Mouse (Mus musculus): Measurements from ENCODE around the gene Rpf1.

The Rpf1 gene

GRCm38 (mm10) chr3:146520798-146521651 lies at the start of gene Rpf1:
TSS of gene Rpf1 (minus strand) at chr3:146521429.
- peak; percentile 99 for ATAC-seq (ENCODE audit: low TSS enrichment)

- no peak for ATAC-seq (ENCODE audit: low TSS enrichment)
Measured at GRCm38 (mm10) chr3:146570939-146571338, 49.7 kb upstream of the Rpf1 start.

- ATAC-seq (ENCODE audit: low TSS enrichment): no peak
Measured at GRCm38 (mm10) chr3:146570148-146570782, 49.0 kb upstream of the Rpf1 start, which contains the start of gene Uox. TSS of gene Uox (plus strand) at chr3:146570426.

GRCm38 (mm10) chr3:146569594-146569993 lies 48.4 kb upstream of the Rpf1 start:
- no peak for ATAC-seq (ENCODE audit: low TSS enrichment)

GRCm38 (mm10) chr3:146567884-146568530 lies 46.8 kb upstream of the Rpf1 start:
- ATAC-seq (ENCODE audit: low TSS enrichment): peak; percentile 84

DNA sequence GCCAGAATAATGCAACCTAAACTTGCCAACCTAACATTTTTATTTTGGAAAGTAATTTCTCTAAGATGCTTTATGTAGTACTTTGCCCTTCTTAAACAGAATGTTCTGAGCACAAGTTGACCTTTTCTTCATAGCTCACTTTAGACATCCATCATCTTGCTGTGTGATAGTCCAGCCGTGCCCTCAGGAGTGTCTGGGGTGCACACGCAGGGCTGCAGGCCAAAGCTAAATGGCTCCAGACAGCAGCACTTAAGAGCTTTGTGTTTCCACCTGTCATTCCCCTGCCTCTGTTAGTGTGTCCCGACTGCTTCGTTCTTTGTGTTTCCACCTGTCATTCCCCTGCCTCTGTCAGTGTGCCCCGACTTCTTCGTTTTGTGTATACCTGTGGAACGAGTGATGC lies 46.1 kb upstream of the Rpf1 start:
- no peak for ATAC-seq (ENCODE audit: low TSS enrichment)

DNA sequence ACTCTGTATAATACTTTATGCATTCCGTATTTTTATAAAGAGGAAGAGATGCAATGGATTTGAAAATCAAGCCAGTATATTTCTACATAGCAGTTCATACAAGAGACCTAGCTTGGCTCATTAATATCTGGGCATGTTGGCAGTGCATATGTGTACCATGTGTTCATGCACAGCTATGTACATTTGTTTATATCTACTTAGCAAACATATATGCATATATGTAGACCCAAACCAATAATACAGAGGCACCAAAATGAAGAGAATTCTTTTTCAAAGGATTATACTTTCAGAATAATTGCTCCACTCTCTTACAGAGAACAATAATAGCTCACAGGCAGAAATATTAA lies 43.8 kb upstream of the Rpf1 start:
- ATAC-seq (ENCODE audit: low TSS enrichment): no peak

DNA sequence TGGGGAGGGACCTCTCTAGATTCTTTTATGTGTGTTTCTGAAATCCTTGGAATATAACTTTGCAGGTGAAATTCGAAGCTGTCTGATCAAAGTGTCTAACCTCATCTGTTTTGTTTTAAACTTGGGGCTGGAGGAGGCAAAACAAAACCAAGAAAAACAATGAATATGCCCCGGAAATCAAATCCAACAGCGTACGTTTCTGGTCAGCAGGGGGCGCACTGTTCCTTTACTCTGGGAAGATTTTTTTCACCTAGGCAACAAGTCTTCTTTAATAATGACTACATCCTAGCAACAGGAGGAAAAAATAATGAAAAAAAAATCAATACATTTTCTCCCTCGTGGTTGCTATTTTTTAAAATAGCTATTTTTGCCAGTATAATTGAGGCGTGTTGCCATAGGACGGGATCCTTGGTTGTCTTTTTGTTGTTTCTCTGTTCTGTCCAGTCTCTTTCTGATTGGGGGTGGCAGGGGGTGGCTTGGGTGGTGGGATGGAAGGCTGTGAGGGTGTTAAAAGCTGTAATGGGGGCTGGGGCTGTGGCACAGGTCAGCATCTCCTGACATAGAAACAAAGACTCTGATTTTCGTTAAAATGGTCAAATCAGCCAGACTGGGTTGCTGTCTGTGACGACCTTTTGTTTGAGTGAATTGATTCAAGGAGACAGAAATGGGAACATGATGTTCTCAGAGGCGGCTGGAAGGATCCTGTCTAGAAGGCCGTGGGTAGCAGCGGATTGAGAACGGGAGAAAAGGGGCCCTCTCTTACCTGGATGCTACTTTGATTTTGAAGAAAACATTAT lies 43.2 kb upstream of the Rpf1 start:
- ATAC-seq (ENCODE audit: low TSS enrichment): 0 out of 2 replicates have a peak, but pooled peaks have one; percentile 50

- no peak for ATAC-seq (ENCODE audit: low TSS enrichment)
Measured at GRCm38 (mm10) chr3:146562936-146563335, 41.7 kb upstream of the Rpf1 start.

- peak; percentile 90 for ATAC-seq (ENCODE audit: low TSS enrichment)
Measured at GRCm38 (mm10) chr3:146557507-146557906, 36.3 kb upstream of the Rpf1 start.

- no peak for ATAC-seq (ENCODE audit: low TSS enrichment)
Measured at GRCm38 (mm10) chr3:146556567-146556966, 35.3 kb upstream of the Rpf1 start.

- ATAC-seq (ENCODE audit: low TSS enrichment): no peak
Measured at GRCm38 (mm10) chr3:146554816-146555215, 33.6 kb upstream of the Rpf1 start.

- no peak for ATAC-seq (ENCODE audit: low TSS enrichment)
Measured at GRCm38 (mm10) chr3:146543632-146544031, 22.4 kb upstream of the Rpf1 start.

GRCm38 (mm10) chr3:146540521-146541273 lies 19.5 kb upstream of the Rpf1 start:
- no peak for ATAC-seq (ENCODE audit: low TSS enrichment)

DNA sequence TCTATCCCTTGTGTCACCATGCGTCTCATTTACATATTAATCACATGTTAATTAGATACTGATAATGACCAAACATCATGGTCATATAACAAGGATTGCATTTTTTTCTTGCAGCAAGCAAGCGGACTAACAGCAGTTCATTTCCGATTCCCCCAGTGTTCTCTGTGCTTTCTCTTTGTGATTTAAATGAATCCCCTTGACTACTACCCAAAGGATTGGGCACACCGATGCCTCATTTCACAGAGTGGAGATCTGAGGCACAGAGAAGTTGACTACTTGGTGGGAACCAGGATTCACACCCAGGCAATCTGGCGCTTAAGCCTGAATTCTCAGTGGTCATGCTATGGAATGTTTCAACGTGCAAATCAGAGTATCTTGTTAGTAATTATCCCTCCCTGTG lies 13.8 kb upstream of the Rpf1 start:
- ATAC-seq (ENCODE audit: low TSS enrichment): no peak

DNA sequence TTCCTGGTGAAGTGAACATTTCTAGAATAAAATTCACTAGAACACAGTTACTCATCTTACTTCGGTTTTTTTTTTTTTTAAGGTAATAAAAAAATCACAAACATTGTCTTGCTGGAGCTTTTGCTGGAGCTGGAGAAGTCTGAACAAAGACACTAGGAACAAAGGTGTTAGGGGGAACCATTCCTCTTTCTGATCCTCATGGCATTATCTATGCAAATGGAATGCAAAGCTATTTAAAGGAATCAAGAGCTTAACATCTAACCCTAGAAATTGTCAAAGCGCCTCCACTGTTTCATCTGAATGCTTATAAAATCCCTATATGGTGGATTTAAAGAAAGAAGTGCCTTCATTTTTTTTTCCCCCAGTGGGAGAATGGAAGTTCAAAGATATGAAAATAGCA lies 7.1 kb upstream of the Rpf1 start:
- ATAC-seq (ENCODE audit: low TSS enrichment): no peak

GRCm38 (mm10) chr3:146521652-146522020 lies 407 bp upstream of the Rpf1 start:
- no peak for ATAC-seq (ENCODE audit: low TSS enrichment)

GRCm38 (mm10) chr3:146520226-146520797 lies 917 bp downstream of the Rpf1 start:
- no peak for ATAC-seq (ENCODE audit: low TSS enrichment)

- no peak for ATAC-seq (ENCODE audit: low TSS enrichment)
Measured at GRCm38 (mm10) chr3:146506711-146507110, 14.5 kb downstream of the Rpf1 start.

- ATAC-seq (ENCODE audit: low TSS enrichment): no peak
Measured at GRCm38 (mm10) chr3:146501601-146502123, 19.6 kb downstream of the Rpf1 start.

GRCm38 (mm10) chr3:146500810-146501201 lies 20.4 kb downstream of the Rpf1 start:
- ATAC-seq (ENCODE audit: low TSS enrichment): no peak

Measured in frontal cortex, adult (tissue).